Mouse (Mus musculus): ENCODE data around the gene Gm9958.

The Gm9958 gene

DNA sequence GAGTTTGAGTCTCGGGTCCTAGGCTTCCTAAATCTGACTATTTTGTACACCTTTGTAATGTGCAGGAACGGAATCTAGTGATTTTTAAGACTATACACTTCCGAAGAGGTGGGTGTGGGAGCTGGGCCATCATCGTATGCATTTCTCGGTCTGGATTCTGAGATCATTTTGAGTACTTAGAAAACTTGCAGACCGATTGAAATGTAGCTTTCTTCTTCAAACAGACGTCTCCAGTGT is at the start of gene Gm9958:
Gm9958 (plus strand) TSS at position 138 of the 237 bp plus-strand sequence.
- DNase-seq: no peak

DNA sequence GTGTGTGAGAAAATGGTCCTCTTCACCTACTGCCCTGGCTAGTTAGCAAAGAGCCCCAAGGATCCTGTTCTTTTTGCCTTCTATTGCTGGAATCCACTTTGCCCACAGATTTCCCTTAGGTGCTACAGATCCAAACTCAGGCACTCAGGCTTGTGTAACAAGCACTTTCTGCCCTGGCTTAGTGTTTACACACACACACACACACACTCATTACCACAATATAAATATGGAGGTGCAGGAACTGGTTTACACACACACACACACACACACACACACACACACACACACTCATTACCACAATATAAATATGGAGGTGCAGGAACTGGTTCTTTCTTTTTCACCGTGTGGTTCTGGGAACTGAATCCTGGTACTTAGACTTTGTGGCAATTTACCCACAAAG is 35.9 kb upstream of the Gm9958 start:
- DNase-seq: no peak

DNA sequence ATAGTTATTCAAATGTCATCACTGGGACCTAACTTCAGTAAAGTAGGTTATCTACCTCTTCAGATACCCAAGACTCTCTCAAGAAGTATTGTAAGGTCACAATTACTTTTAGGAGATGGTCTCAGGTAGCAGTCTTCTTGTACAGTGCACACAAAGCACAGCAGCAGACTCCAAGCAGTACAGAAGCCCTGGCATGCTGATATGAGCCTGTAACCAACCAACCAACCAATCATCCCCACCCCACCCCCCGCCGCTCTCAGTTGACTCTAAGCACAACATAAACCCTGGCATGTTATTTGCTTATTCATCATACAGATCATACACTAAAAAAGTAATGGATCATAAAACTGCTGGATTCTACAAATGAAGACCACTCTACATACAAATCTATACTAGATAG is 34.5 kb upstream of the Gm9958 start:
- DNase-seq: no peak

DNA sequence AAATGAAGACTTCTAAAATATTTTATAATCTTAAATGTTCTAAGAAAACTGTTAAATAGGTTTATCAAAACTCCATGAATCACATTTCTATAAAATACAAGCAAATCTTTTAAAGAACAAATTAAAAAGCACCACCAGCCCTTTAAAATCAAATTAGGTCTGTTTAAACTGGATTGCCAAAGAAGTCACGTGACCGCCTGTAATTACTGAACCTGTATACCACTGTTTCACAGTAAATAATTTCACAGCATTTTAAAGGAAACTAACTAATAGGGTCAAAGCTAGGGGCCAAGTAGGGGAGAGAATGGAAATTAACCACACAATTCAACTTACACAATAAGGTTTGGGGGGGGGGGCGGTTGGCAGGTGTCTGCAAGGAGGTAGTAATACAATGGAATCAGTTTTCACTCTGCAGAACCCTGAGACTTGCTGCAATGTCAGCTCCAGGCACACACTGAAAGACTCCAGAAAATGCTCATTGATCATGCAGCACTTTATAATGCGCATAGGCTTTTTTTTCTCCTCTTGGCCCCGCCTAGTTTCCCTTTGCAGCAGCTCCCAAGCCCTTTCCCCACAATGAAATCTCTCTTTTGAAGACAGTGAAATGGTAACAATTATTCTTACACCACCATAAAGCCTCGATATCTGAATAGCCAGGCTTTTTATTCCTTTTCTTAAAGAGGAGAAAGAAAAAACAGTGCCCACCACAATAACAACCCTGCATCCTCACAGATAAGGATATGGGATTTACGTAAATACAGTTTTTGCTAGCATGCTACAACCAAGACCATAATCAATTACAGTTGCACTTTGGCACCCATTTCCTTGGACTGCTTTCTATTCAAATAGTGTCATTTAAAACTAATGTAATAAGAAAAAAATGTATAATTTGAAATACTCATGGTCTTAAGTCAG is 28.6 kb upstream of the Gm9958 start:
- DNase-seq: no peak

- peak; percentile 51 for DNase-seq
Measured at GRCm38 (mm10) chr5:90339129-90339952, 27.7 kb upstream of the Gm9958 start.

GRCm38 (mm10) chr5:90339953-90340343 is 27.1 kb upstream of the Gm9958 start:
- DNase-seq: no peak

DNA sequence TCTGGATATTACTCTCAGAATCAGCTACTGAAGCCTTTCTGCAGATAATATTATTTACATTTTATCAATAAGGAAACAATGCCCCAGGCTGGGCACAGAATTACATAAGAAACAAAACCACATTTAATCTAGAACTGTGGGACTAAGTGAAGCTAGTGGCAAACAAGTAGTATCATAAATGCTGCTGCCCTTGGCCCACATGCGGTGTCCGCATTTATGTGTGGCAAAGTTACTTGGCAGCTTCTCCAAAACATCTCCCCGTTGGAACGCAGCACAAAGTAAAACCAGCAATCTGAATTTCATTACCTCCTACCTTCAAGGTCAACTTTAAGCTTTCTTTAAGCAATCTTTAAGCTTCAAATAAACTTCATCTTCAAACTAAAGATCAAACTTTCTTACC is 26.2 kb upstream of the Gm9958 start:
- no peak for DNase-seq

GRCm38 (mm10) chr5:90346877-90347276 is 20.1 kb upstream of the Gm9958 start:
- no peak for DNase-seq

- no peak for DNase-seq
Measured at GRCm38 (mm10) chr5:90353552-90354317, 13.3 kb upstream of the Gm9958 start.

- no peak for DNase-seq
Measured at GRCm38 (mm10) chr5:90355824-90356223, 11.2 kb upstream of the Gm9958 start.

GRCm38 (mm10) chr5:90364526-90364925 is 2.5 kb upstream of the Gm9958 start:
- DNase-seq: peak; percentile 83

GRCm38 (mm10) chr5:90365141-90365951 is 1.7 kb upstream of the Gm9958 start:
- DNase-seq: peak; percentile 44

- DNase-seq: peak; percentile 89
Measured at GRCm38 (mm10) chr5:90366121-90367066, 610 bp upstream of the Gm9958 start, which contains the start of gene Ankrd17. Gene Ankrd17 (minus strand): TSS chr5:90366577.

GRCm38 (mm10) chr5:90370401-90370800 is 3.4 kb downstream of the Gm9958 start:
- DNase-seq: no peak

GRCm38 (mm10) chr5:90373708-90374107 is 6.7 kb downstream of the Gm9958 start:
- DNase-seq: no peak

DNA sequence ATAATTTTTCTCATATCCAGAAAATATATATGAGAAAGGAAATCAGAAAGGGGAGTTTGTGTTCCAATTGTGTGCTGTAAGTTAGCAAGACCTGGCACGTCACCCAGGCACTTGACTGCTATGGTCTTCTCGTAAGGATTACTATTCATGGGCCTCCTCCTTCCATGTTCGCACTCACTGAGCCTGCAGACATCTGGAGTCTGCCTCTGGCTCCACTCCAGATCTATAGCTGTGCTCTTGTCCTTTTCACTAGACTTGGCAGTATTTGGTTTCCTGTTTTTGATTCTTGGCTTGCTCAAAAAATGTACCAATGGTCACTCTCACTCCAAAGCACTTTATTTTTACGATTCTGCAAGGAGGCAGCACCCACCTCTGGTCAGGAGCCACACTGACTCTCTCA is 14.5 kb downstream of the Gm9958 start:
- DNase-seq: no peak

DNA sequence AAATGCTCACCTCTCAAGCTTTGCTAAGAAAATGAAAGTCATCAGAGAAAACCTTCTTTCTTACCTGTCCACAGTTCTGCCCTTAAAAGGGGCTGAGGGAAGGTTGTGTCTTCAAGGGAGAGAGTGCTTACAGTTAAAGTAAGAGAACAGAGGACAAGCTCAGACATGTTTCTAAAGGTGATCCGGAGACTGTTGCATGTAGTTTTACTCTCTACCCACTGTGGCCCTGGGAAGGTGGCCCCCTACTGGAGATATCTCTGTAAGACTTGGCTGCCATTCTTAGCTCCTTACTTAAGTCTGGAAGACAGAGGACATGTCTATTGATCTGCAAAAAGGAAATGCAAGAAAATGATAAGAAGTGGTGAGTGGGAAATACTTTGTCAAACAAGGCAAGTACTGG is 16.1 kb downstream of the Gm9958 start:
- DNase-seq: peak; percentile 17

- no peak for DNase-seq
Measured at GRCm38 (mm10) chr5:90393764-90394163, 26.8 kb downstream of the Gm9958 start.

DNA sequence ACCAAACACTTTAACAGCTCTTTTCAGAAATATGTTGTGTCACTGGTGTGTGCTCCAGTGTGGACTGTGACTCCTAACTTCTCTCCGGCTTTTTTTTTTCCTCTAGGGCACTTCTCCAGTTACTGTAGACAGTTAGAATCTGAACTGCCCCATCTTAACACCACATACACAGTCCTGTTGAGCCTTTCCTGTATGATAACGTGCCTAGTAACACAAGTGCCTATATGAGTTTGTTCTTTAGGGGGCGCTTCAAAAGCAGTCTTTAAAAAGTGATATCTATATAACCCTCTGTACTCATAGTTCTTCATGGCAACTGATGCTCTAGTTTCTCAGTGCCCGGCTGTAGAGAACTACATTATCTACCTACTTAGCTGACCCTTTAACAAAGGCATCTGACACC is 27.3 kb downstream of the Gm9958 start:
- no peak for DNase-seq

DNA sequence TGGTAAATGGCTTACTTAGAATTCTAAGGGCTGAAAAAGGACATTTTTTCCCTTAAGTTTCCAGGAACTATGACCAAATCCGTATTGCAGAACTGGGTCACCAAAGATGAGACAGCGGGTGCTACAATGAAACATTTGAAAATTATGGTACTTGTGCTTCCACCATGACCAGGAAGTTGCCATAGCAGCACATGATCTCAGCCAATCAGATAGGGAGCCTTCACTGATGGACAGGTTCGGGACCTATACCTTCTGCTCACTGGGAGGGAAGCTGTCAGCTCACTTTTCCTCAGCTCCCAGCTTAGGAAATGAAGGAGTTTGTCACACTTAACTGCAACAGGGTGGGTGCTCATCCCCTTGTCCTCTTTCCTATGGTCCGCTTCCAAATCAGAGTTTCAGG is 29.8 kb downstream of the Gm9958 start:
- no peak for DNase-seq

- peak; percentile 24 for DNase-seq
Measured at GRCm38 (mm10) chr5:90405210-90405609, 38.2 kb downstream of the Gm9958 start.

All from lung, postnatal 14 days (tissue).